Mouse (Mus musculus) heart, adult 2 months (tissue): ENCODE measurements at regions not wholly inside any gene's neighbourhood (a gene's known extent, or its start where the extent isn't known, plus 50 kb on each side); places are given as distances from the start of the nearest gene placed in this dataset.

Experiments used
- CTCF ChIP-seq: fragments of 200-600 bp; IDR thresholded peaks from 2 replicates; pipeline ENCODE4 v1.8.1; 2022; ENCODE audit warnings: antibody characterized with exemption, mild to moderate bottlenecking, moderate library complexity
- POLR2A ChIP-seq: fragments of 200-500 bp; IDR thresholded peaks from 2 replicates; pipeline ENCODE4 v1.6.1; 2011; ENCODE audit warnings: mild to moderate bottlenecking, low read depth, low read length, control low read depth; ENCODE audit not compliant: insufficient read depth

GRCm38 (mm10) chr5:118494649-118495477 is 65.6 kb upstream of the Med13l start:
- no peak for TF ChIP-seq POLR2A
- TF ChIP-seq CTCF = no peak
